Mouse (Mus musculus): ENCODE measurements around the gene Smc5.

Gene Smc5

GRCm38 (mm10) chr19:23273355-23274053 is at the start of gene Smc5:
TSS of gene Smc5 (minus strand) at chr19:23273897.
- peak; percentile 70 for DNase-seq (ENCODE audit: low read depth, low spot score)

DNA sequence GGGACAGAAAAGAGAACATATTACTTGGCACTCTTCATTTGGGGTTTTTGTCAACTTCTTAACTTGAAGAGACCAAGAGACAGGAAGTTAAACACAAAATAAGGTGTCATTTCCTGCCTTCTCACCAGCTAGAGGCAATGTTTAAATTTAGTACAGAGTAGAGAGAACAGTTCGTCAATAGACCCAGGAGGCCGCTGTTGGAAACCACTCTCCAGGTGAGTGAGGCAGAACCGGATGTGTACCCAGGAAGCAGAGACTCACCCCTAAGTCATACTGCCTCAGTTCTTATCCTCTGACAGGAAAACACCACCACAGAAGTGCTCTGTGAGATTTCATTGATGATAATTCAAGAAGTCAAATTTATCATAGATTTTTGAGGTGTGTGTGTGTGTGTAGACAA is 49.4 kb upstream of the Smc5 start:
- DNase-seq (ENCODE audit: low read depth, low spot score): peak; percentile 4

GRCm38 (mm10) chr19:23317989-23318358 is 44.3 kb upstream of the Smc5 start:
- DNase-seq (ENCODE audit: low read depth, low spot score): no peak

- DNase-seq (ENCODE audit: low read depth, low spot score): no peak
Measured at GRCm38 (mm10) chr19:23317295-23317988, 43.7 kb upstream of the Smc5 start.

DNA sequence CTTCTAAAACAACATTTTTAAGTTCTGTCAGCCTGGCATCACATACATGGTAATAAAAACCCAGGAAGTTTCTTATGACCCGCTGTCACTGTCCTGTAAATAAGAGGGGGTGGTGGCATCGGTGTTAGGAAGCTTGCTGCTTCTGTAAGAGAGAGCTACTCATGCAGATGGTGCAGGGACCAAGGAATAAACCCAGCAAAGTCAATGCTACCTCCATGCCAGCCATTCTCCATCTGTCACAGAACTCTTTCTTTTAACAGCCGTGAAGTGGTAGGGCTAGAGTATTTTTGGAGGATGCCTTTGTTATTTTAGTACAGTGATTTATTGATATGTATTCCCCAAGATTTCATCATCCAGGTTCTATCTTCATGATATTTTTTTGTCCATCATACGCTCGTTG is 43.2 kb upstream of the Smc5 start:
- no peak for DNase-seq (ENCODE audit: low read depth, low spot score)

DNA sequence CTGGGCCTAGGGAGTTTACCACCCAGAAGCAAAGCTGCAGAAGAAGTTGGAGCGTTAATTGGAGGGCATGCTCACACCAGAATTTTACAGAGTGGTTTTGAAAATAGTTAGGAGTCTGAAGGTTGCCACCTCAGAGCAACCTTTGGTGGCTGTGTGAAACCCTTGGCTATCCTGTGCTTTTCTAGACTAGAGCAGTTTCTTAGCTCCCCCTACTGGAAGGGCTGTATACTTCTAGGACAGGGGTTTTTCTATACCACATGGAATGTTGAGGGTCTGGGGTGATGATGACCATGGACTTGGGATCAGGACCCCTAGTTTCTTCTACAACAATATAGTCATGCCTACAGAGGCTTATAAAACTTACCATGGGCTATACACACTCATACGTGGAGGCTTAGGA is 36.3 kb upstream of the Smc5 start:
- no peak for DNase-seq (ENCODE audit: low read depth, low spot score)

- no peak for DNase-seq (ENCODE audit: low read depth, low spot score)
Measured at GRCm38 (mm10) chr19:23306671-23307070, 33.0 kb upstream of the Smc5 start.

DNA sequence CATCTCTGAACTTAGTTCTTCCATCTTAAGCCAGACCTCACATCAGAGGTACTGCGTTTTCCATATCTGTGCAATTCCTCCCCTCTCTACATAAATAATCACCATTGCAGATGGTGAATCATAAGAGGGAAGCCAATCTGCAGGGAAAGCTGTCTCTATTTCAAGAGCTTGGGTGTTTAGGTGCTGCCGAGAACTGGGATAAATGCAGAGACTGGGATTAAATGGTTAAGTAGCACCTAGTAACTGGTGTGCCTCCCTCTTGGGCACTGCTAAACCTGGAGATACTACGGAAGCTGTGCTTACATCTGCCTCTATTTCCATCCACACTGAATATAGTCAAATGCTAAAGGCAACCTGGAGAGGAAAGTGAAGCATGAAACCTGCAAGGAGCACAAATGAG is 26.3 kb upstream of the Smc5 start:
- DNase-seq (ENCODE audit: low read depth, low spot score): no peak

DNA sequence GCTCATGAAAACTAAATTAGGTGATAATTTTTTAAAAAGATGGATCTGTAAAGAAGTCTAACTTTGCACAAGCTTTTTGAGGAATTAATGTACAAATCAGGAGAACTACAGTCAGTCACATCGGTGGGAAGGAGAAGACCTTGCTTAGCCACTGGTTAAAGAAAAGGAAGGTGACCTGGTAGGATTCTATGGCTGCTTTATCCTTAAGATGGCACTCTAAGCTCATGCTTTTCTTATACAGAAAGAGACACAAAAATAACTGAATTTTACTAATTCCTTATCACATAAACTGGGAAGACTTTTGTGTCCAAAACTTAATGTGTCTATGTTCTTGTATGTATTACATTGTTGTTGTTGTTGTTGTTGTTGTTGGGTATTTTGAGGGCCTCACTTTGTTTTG is 25.2 kb upstream of the Smc5 start:
- DNase-seq (ENCODE audit: low read depth, low spot score): no peak

DNA sequence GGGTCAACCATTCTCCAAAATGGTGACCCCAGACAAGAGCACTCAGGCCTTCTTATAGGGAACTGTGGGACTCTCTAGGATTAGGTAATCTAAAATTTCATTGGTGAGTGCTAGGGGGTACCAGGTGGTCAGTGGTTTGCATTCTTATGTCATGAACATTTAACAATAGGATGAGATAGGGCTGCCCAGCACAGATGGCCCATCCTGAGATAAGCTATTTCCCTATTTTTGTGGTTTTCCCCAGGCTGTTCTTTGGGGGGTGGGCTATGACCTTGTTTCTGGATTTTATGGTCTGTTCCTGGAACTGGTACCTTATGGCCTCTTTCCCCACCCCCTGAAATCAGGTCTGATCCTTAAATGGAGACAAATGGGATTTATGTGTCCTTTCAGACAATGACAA is 23.5 kb upstream of the Smc5 start:
- no peak for DNase-seq (ENCODE audit: low read depth, low spot score)

DNA sequence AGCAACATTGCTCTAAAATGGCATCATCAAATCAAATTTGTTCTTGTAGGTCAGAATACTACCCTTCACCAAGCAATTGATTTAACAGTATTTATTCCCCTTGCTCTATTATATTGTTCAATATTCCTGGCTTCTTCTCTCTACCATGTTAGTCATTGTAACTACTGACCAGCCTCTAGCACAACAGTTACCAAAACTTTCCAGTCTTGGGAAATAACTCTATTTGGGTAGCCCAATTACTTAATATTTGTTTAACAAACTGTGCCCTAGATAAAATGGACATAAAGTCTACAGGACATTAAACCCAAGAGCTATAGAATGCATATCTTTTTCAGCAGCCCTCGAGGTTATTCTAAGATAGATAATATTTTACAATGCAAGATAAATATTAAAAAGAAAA is 15.6 kb upstream of the Smc5 start:
- no peak for DNase-seq (ENCODE audit: low read depth, low spot score)

DNA sequence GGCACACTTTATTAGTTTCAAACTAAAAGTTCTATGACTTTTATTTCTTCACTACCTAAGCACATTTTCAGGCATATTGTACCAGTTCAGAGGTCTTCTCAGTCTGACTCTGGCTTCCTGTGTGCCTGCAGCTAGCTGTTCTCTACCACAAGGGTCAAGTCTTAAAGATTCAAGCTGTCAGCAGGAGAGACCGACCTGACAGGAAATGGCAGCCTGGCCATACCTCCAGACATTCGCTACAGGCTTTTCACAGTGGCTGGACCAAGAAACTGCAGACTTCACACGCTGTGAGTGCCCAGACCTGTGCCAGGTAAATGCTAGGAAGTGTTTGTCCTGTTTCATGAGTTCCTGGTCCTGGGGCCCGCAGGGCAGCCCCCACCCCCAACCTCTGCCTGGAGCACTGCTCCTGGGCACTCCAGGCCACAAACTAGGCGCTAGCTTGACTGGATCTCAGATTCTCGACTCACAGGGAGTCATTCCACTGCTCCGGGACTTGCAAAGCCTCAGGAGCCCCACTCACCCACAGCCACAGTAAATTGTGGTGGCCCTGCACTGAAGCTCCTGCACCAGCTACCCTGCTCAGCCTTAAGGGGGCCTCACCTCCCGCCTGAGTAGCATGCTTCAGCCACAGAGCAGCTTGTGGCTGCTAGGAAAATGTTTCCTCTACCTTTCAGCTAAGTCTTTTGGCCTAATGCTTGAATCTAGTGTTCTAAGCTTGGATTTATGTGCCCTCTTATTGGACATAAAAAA is 8.4 kb upstream of the Smc5 start:
- no peak for DNase-seq (ENCODE audit: low read depth, low spot score)

DNA sequence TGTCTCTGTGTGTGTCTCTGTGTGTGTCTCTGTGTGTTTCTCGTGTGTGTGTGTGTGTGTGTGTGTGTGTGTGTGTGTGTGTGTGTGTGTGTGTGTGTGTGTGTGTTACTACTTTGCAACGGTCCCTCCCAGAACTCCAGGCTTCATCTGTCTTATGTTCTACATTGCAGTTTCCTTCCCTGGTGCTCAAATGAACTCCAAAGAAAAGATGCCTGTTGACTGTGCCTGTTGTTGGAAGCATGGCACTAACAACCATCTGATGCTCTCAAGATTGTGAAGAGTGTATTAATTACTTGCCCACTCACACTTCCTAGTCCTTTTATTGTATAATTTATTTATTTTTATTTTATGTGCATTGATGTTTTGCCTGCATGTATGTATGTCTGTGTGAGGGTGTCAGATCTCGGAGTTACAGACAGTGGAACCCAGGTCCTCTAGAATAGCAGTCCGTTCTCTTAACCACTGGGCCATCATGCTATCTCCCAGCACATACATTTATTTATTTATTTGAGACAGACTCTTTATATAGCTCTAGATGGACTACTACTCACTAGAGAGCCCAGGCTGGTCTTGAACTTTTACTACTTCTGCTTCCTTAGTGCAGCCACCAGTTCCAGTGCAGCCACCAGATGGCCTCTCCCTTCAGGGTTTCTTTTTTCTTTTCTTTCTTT is 492 bp upstream of the Smc5 start:
- DNase-seq (ENCODE audit: low read depth, low spot score): no peak

- DNase-seq (ENCODE audit: low read depth, low spot score): no peak
Measured at GRCm38 (mm10) chr19:23256771-23257170, 16.9 kb downstream of the Smc5 start.

DNA sequence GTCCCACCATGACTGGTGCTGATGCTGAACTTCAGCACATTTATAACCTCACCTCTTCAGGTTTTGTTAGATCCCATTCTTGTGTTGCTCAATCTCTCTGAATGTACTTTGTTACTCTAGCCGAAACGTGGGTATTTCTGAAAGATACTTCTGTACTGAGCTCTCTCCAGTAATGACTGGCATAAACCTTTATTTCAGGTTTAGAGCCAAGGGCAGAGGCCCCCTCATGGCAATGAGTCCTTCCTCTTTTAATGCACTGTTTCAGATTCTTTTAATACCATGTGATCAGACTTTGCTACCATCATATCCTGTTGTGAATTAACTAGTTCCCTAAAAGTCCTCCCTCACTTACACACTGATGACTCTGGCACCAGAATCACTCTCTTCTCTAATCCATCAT is 27.2 kb downstream of the Smc5 start:
- no peak for DNase-seq (ENCODE audit: low read depth, low spot score)

DNA sequence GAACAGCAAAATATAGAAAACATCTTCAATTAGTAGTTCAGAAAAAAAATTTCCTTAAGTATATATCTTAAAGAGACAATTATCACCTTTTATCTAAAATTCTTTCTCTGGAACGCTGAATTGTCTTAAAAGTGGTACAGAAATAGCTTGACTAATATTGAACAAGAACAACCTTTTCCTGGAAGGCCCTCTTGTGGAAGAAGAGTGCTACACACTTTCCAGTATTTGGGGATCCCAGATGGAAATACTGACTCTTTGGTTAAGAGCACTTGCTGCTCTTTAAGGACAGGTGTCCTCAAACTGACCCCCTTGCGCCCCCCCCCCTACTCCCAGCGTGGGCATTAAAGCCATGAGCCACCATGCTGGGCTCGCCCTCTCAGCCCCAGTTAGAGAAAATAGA is 48.6 kb downstream of the Smc5 start:
- peak; percentile 25 for DNase-seq (ENCODE audit: low read depth, low spot score)

- no peak for DNase-seq (ENCODE audit: low read depth, low spot score)
Measured at GRCm38 (mm10) chr19:23214326-23214725, 59.4 kb downstream of the Smc5 start.

- DNase-seq (ENCODE audit: low read depth, low spot score): peak; percentile 25
Measured at GRCm38 (mm10) chr19:23211325-23211724, 62.4 kb downstream of the Smc5 start.

GRCm38 (mm10) chr19:23203505-23204053 is 70.1 kb downstream of the Smc5 start:
- DNase-seq (ENCODE audit: low read depth, low spot score): no peak

- no peak for DNase-seq (ENCODE audit: low read depth, low spot score)
Measured at GRCm38 (mm10) chr19:23202106-23202505, 71.6 kb downstream of the Smc5 start.

- DNase-seq (ENCODE audit: low read depth, low spot score): no peak
Measured at GRCm38 (mm10) chr19:23193076-23193475, 80.6 kb downstream of the Smc5 start.

DNA sequence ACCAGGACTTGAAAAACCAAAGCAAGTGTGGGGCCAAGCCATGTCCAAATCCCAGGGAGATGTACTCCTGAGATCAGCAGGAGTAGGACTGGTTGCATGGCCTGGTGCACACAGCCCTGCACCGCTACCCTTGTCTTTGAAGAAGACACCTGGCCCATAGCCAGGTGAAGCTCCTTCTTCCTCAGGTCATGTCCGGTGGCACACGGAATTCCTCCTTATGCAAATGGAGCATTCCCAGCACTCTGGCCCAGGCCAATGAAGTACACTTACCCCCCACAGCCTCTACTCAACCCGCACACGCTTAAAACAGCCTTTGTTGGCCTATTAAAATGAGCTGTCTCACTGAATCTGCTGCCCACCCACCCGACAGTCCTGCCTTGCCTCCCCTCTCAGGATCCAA is 82.2 kb downstream of the Smc5 start:
- no peak for DNase-seq (ENCODE audit: low read depth, low spot score)
